Mouse (Mus musculus) hematopoietic multipotent progenitor cell, adult 10-12 weeks (in vitro differentiated cells): ENCODE results near the gene Olfr1245. TPM values are rescaled to one million over a fixed set of nuclear protein-coding genes. Genes with fewer than 3 reads are reported as not detected.

ENCODE experiments used
- polyA plus RNA-seq: library from polyadenylated mRNA; stranded (reverse); fragments of >175 nt; gene quantifications from 2 replicates; pipeline ENCODE4 v1.2.3, GENCODE M21; 2012; ENCODE audit warnings: low replicate concordance

Olfr1245 gene
- not detected in 2 replicates for polyA plus RNA-seq

GRCm38 (mm10) chr2:89578347-89578746 lies at the start of gene Olfr1245:
Gene Olfr1245, minus strand, starts transcription at chr2:89578447.

DNA sequence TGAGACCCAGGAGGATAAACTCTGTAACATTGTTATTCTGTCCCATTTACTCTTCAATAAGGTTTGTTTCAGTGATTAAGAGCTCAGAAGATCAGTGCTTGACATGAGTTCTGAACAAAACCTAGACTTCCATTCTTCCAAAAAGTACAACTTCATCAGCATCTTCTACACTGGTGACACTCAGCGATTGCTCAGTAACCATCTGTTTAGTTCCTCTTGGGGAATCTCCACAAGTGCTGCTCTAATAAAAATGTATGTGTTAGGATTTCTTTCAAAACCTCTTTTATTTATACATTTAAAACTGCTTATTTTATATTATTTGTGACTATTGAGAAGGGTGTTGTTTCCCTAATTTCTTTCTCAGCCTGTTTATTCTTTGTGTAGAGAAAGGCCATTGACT lies 39.9 kb upstream of the Olfr1245 start, which contains the start of gene Olfr1248:
Olfr1248 (minus strand) TSS at position 101 of the 400 bp plus-strand sequence.

DNA sequence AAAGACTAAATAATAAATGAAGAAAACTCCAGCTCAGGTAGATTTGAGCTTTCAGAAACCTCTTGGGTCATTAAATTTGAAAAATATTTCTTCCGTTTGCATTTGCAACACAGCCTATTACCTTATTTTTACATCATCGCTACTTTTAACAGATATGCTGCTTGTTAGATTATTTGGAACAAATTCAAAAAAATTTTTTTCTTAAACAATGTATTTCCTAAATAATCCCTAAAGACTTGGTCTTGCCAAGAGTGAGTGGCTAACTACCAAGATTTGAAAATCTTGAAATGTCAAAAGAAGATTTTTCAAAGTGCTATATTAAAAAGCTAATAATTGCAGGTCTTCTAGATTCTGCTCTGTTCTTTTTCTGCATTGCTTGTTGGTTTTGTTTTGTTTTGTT lies 35.8 kb upstream of the Olfr1245 start, which contains the start of gene Olfr1247:
Olfr1247 (minus strand) TSS at position 101 of the 400 bp plus-strand sequence.

DNA sequence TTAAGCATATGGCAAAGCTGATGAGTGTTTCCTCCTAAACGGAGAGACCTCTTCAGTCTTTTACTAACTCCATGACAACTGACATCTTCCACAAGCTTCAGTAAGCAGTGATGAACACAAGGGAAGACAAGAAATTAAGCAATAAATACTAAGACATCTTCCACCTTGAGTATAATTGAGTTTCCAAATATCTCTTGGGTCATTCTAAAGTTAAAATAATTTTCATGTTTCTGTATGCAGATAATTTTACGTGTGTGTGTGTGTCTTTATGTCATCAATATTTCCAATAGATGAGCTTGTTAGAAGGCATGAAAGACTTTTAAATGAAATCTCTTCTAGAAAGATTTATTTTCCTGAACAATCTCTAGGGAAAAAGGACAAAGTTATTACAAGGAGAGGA lies 14.8 kb upstream of the Olfr1245 start, which contains the start of gene Olfr1246:
Olfr1246 (minus strand) TSS at position 101 of the 400 bp plus-strand sequence.

GRCm38 (mm10) chr2:89531387-89531786 lies 46.9 kb downstream of the Olfr1245 start, which contains the start of gene Olfr1243:
Gene Olfr1243, minus strand, starts transcription at chr2:89531487.

Other genes starting within 250 kb of the Olfr1245 start
- not detected in 2 replicates for gene Olfr1232, start 248.8 kb downstream of the Olfr1245 start, polyA plus RNA-seq
- gene Olfr1233, start 236.0 kb downstream of the Olfr1245 start, polyA plus RNA-seq, result not detected in 2 replicates
- not detected in 2 replicates for gene Olfr1234, start 213.6 kb downstream of the Olfr1245 start, polyA plus RNA-seq
- gene Olfr1238, start 168.8 kb downstream of the Olfr1245 start, polyA plus RNA-seq, result not detected in 2 replicates
- gene Olfr1239, start 158.0 kb downstream of the Olfr1245 start, polyA plus RNA-seq, result not detected in 2 replicates
- not detected in 2 replicates for gene Olfr1240, start 135.4 kb downstream of the Olfr1245 start, polyA plus RNA-seq
- not detected in 2 replicates for gene Olfr1241, start 91.3 kb downstream of the Olfr1245 start, polyA plus RNA-seq
- not detected in 2 replicates for gene Olfr1242, start 80.1 kb downstream of the Olfr1245 start, polyA plus RNA-seq
- not detected in 2 replicates for gene Olfr1243, start 47.0 kb downstream of the Olfr1245 start, polyA plus RNA-seq
- gene Olfr1246, start 14.7 kb upstream of the Olfr1245 start, polyA plus RNA-seq, result not detected in 2 replicates
- gene Olfr1247, start 35.7 kb upstream of the Olfr1245 start, polyA plus RNA-seq, result not detected in 2 replicates
- not detected in 2 replicates for gene Olfr1248, start 39.8 kb upstream of the Olfr1245 start, polyA plus RNA-seq
- gene Olfr1249, start 56.5 kb upstream of the Olfr1245 start, polyA plus RNA-seq, result 0.05 TPM in 1 of 2 replicates, not detected in the other
- gene Olfr1250, start 83.0 kb upstream of the Olfr1245 start, polyA plus RNA-seq, result not detected in 2 replicates
- gene Olfr1251, start 93.5 kb upstream of the Olfr1245 start, polyA plus RNA-seq, result not detected in 2 replicates
- gene Olfr1252, start 146.6 kb upstream of the Olfr1245 start, polyA plus RNA-seq, result not detected in 2 replicates
- not detected in 2 replicates for gene Olfr1253, start 178.6 kb upstream of the Olfr1245 start, polyA plus RNA-seq
- gene Olfr1254, start 215.2 kb upstream of the Olfr1245 start, polyA plus RNA-seq, result not detected in 2 replicates
- gene Olfr1255, start 233.6 kb upstream of the Olfr1245 start, polyA plus RNA-seq, result not detected in 2 replicates